Mouse (Mus musculus): Measurements from ENCODE around the gene Nlk.
"Not testable (repeated sequence)": the region's sequence is repeated elsewhere in the genome, so short reads cannot be mapped to it uniquely, and the experiment has no call there.

Nlk gene

DNA sequence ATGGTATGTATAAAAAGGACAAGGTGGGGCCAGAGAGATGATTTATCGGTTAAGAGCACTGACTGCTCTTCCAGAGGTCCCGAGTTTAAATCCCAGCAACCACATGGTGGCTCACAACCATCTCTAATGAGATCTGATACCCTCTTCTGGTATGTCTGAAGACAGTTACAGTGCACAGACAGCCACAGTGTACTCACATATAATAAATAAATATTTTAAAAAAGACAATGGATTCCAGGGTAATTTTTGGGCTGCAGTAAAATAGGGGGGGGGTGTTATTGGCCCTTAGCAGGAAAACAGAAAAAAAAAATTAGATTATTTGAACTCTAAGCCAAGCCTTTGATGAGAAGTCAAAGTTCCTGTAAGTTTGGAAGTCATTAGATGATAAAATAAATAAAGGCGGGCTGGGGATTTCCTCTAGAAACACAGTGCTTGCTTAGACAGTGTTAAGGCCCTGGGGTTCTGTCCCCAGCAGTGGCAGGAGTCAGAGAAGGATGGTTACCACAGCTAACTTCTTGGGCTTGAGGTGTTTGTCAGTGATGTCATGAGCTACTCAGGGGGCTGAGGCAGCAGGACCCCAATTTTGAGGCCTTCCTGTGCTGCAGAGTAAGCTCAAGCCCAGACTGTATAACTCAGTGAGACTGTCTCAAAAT lies 98.3 kb downstream of the Nlk start:
- Histone ChIP-seq H3K27me3 (ENCODE audit: control insufficient read depth, insufficient read depth, low read length, poor library complexity, severe bottlenecking) (no peaks in the 10 kb centered on the region), H3K36me3 (ENCODE audit: control insufficient read depth, insufficient read depth, low read length, poor library complexity, severe bottlenecking) (no peaks in the 10 kb centered on the region)
- DNase-seq (ENCODE audit: low read depth, low spot score), result no peak

DNA sequence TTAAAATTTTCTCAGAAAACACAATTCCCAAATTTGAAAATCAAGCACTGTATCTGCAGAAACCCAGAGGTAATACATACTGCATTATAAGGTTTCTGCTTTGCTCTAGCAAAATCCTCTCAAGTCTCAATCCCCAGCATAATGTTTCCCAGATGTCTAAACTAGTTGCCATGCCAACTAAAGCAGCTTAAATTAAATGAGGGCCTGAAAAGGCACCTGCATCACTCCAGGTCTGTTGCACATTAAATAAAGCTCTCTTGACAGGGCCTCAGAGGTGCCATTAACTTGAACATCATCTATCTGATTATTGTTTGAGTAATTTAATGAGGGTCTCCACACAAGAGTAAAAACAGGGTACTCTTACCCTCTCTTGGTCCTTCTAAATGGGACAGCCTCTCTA lies 100.4 kb downstream of the Nlk start:
- no peaks in the 10 kb centered on the region for H3K27me3 ChIP-seq (ENCODE audit: control insufficient read depth, insufficient read depth, low read length, poor library complexity, severe bottlenecking)
- H3K36me3 ChIP-seq (ENCODE audit: control insufficient read depth, insufficient read depth, low read length, poor library complexity, severe bottlenecking), result no peaks in the 10 kb centered on the region
- DNase-seq (ENCODE audit: low read depth, low spot score), result no peak

DNA sequence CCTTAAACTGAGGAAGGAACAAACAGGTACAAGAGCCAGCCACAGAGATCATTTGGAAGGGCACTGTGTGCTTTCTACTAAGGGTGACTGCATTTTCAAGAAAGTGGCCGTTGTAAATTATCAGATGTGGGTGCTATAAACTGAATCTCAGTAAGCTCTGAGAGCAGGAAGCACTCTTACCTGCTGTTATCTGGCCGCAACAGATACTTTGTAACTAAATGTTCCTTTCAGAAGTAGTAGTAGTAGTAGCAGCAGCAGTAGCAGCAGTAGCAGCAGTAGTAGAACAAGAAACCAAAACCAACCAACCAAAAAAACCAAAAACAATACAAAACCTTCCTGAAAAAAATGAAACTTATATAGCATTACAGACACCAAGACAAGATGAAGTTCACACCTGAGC lies 101.4 kb downstream of the Nlk start:
- Histone ChIP-seq H3K36me3 (ENCODE audit: control insufficient read depth, insufficient read depth, low read length, poor library complexity, severe bottlenecking) (no peaks in the 10 kb centered on the region), H3K27me3 (ENCODE audit: control insufficient read depth, insufficient read depth, low read length, poor library complexity, severe bottlenecking) (no peaks in the 10 kb centered on the region)
- no peak for DNase-seq (ENCODE audit: low read depth, low spot score)

DNA sequence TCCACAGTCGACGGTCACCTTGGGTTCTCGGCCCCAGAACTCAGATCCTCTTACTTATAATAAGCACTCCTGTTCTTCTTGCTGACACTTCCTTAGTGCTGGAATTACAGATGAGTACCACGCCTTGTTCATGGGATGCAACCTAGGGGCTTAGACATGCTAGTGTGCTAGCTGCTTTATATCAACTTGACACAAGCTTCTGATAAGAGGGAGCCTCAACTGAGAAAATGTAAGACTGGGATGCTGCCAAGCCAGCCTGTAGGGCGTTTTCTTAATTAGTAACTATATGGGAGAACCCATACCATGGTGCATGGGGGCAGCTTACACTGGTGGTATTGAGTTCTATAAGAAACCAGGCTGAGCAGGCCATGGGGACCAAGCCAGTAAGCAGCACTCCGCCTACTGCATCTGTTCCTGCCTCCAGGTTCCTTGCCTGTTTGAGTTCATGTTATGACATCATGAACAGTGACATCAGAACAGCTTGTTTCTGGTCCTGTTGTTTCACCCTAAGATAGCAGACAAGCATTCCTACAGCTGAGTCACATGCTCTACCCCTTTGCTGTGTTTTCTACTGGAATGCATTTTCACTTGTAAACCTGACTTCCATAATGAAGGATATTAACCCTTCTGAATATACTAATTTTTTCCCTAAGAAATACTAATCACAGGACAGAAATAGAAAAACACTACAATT lies 102.8 kb downstream of the Nlk start:
- Histone ChIP-seq H3K27me3 (ENCODE audit: control insufficient read depth, insufficient read depth, low read length, poor library complexity, severe bottlenecking) (no peaks in the 10 kb centered on the region), H3K36me3 (ENCODE audit: control insufficient read depth, insufficient read depth, low read length, poor library complexity, severe bottlenecking) (no peaks in the 10 kb centered on the region)
- no peak for DNase-seq (ENCODE audit: low read depth, low spot score)

DNA sequence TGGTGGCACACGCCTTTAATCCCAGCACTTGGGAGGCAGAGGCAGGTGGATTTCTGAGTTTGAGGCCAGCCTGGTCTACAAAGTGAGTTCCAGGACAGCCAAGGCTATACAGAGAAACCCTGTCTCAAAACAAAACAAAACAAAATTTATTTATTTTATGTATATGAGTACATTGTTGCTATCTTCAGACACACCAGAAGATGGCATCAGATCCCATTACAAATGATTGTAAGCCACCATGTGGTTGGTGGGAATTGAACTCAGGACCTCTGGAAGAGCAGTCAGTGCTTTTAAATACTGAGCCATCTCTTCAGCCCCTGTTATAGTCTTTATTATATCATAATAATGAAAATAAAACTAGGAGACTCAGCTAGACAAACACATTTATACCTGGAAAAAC lies 109.5 kb downstream of the Nlk start:
- not testable (repeated sequence) for DNase-seq (ENCODE audit: low read depth, low spot score); H3K36me3 ChIP-seq (ENCODE audit: control insufficient read depth, insufficient read depth, low read length, poor library complexity, severe bottlenecking); H3K27me3 ChIP-seq (ENCODE audit: control insufficient read depth, insufficient read depth, low read length, poor library complexity, severe bottlenecking)

DNA sequence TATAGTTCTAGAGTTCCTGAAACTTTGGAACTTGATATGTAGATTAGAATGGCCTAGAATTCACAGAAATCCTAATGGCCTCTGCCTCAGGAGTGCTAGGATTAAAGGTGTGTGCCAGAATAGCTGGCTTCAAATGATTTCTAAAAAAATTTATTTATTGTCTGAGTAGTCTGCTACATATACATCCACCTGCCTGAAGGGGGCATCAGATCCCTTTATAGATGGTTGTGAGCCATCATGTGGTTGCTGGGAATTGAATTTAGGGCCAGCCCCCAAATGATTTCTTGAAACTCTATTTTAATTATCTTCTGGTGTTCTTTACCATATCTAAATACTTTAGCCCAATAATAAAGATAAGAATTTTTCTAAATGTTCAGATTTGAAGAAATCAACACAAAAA lies 111.1 kb downstream of the Nlk start:
- Histone ChIP-seq H3K27me3 (ENCODE audit: control insufficient read depth, insufficient read depth, low read length, poor library complexity, severe bottlenecking) (no peaks in the 10 kb centered on the region; the same call in 1 of the 2 replicates), H3K36me3 (ENCODE audit: control insufficient read depth, insufficient read depth, low read length, poor library complexity, severe bottlenecking) (0 out of 2 replicates have a peak, but pooled peaks cover 2% of the 10 kb centered on the region)
- DNase-seq (ENCODE audit: low read depth, low spot score), result peak; percentile 23

DNA sequence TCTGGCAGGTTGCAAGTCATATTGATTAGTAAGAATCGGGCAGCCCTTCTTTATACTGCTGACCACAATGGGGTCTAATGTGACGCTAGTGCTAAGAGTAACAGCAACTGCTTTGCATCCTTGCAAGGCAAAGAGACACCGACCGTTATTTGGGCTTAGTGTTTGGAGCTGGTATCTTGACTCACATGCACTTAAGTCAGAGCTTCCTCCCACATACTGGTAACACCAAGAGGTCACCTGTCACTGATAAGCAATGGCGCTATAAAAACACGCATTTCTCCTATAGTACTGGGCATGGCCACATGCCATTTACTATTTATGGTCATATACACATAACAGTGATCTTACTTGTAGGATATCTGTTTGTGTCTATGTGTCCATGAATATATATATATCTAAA lies 114.3 kb downstream of the Nlk start:
- 0 out of 2 replicates have a peak, but pooled peaks cover 4% of the 10 kb centered on the region for H3K36me3 ChIP-seq (ENCODE audit: control insufficient read depth, insufficient read depth, low read length, poor library complexity, severe bottlenecking)
- H3K27me3 ChIP-seq (ENCODE audit: control insufficient read depth, insufficient read depth, low read length, poor library complexity, severe bottlenecking), result no peaks in the 10 kb centered on the region; the same call in 1 of the 2 replicates
- no peak for DNase-seq (ENCODE audit: low read depth, low spot score)

DNA sequence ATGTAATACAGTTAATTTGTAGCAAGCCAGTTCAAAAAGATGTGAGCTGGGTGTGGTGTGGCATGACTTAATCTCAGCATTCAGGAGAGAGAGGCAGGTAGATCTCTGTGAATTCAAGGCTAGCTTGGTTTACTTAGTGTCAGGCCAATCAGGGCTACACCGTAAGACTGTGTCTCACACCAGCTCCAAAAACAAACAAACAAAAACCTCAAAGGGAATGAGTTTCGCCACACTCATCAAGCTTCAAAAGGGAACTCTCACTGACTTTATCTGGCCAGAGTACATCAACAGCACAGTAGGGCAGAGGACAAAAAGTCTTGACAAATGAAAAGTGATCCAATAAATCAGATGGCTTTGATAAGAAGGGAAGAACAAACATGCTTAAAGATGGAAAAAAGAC lies 122.2 kb downstream of the Nlk start:
- Histone ChIP-seq H3K36me3 (ENCODE audit: control insufficient read depth, insufficient read depth, low read length, poor library complexity, severe bottlenecking) (peaks cover 8% of the 10 kb centered on the region; the same call in 1 of the 2 replicates), H3K27me3 (ENCODE audit: control insufficient read depth, insufficient read depth, low read length, poor library complexity, severe bottlenecking) (no peaks in the 10 kb centered on the region)
- no peak for DNase-seq (ENCODE audit: low read depth, low spot score)

DNA sequence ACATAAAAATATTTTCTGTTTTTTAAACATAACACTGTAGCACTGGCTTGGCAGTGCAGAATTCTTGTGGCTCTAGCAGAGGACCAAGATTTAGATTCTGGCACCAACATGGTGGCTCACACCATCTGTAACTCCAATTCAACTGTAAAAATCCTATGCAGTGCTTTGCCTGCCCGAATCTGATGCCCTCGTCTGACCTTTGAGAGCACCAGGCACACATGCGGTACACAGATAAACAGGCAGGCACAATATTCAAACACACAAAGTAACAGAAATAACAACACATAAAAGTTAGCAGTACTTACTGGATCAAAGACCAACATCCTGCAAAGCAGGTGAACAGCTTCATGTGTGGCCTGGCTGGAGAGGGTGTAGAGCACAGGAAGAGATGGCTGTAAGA lies 122.6 kb downstream of the Nlk start:
- H3K27me3 ChIP-seq (ENCODE audit: control insufficient read depth, insufficient read depth, low read length, poor library complexity, severe bottlenecking), result no peaks in the 10 kb centered on the region
- DNase-seq (ENCODE audit: low read depth, low spot score), result no peak
- peaks cover 8% of the 10 kb centered on the region; the same call in 1 of the 2 replicates for H3K36me3 ChIP-seq (ENCODE audit: control insufficient read depth, insufficient read depth, low read length, poor library complexity, severe bottlenecking)

DNA sequence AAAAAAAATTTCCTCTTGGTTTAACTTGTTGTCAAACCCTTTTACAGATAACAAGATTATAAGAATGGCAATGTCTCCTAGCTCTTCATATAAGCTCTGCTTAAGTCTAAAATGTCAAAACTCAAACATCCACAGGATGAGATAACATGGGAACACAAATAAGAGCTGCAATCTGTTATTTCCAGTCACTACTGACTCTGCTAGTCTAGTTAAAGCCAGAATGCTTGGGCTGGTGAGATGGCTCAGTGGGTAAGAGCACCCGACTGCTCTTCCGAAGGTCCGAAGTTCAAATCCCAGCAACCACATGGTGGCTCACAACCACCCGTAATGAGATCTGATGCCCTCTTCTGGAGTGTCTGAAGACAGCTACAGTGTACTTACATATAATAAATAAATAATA lies 123.1 kb downstream of the Nlk start:
- H3K27me3 ChIP-seq (ENCODE audit: control insufficient read depth, insufficient read depth, low read length, poor library complexity, severe bottlenecking); DNase-seq (ENCODE audit: low read depth, low spot score); H3K36me3 ChIP-seq (ENCODE audit: control insufficient read depth, insufficient read depth, low read length, poor library complexity, severe bottlenecking): not testable (repeated sequence)

DNA sequence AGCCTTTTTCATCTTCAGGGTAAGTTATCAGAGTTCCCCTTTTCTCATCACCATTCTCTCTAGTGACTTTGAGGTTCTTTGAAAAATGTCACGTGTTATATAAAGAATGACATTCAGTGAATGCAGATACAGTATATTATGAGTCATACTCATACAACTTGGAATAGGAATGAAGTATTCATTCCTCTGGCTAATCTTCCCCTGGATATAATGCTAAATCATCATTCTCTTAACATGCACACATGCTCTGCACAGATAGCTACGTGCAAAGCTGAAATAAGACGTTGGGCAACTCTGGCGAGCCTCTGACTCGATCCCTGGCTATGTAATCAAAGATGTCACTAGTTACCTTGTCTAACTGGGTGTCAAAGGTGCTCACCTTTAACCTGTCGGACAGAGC lies 125.3 kb downstream of the Nlk start:
- Histone ChIP-seq H3K27me3 (ENCODE audit: control insufficient read depth, insufficient read depth, low read length, poor library complexity, severe bottlenecking) (no peaks in the 10 kb centered on the region), H3K36me3 (ENCODE audit: control insufficient read depth, insufficient read depth, low read length, poor library complexity, severe bottlenecking) (peaks cover 8% of the 10 kb centered on the region; the same call in 1 of the 2 replicates)
- no peak for DNase-seq (ENCODE audit: low read depth, low spot score)

DNA sequence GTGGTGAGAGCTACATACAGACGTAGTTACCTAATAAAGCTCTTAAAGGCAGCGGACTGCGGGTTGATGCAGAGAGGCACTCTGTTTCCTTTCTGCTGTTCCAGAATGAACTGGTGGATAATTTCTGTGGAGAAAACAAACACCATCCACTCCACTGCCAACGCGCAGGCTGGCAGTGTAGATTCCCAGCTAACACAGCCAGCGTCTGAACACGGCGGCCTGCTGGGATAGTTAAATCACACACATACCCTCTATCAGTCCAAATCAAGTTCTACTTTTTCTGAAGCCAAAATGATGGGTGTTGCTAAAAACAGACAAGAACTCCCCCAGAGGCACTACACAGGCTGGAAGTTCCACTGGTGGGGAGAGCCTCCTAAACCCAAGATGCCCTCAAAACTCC lies 125.7 kb downstream of the Nlk start:
- Histone ChIP-seq H3K27me3 (ENCODE audit: control insufficient read depth, insufficient read depth, low read length, poor library complexity, severe bottlenecking) (no peaks in the 10 kb centered on the region), H3K36me3 (ENCODE audit: control insufficient read depth, insufficient read depth, low read length, poor library complexity, severe bottlenecking) (peaks cover 6% of the 10 kb centered on the region; the same call in 1 of the 2 replicates)
- DNase-seq (ENCODE audit: low read depth, low spot score), result no peak

DNA sequence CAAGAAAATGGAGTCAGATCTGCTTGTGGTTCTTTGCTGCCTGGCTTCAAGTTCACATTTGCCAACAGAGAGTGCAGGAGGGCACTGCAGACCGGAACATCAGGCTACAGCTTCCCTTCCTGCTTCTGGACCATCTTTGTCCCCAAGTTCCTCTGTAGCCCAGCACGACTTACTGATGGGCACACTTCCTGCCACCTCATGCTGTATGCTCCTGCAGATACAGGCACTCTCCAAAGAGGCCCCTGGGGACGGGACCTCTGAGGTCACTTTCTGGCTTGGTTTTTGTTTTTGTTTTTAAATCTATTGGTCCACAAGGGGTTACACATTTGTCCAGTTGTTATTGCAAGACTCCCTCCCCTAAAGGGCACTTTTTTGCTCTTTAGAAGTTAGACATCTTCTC lies 127.4 kb downstream of the Nlk start:
- 0 out of 2 replicates have a peak, but pooled peaks cover 3% of the 10 kb centered on the region for H3K36me3 ChIP-seq (ENCODE audit: control insufficient read depth, insufficient read depth, low read length, poor library complexity, severe bottlenecking)
- DNase-seq (ENCODE audit: low read depth, low spot score), result no peak
- no peaks in the 10 kb centered on the region for H3K27me3 ChIP-seq (ENCODE audit: control insufficient read depth, insufficient read depth, low read length, poor library complexity, severe bottlenecking)

DNA sequence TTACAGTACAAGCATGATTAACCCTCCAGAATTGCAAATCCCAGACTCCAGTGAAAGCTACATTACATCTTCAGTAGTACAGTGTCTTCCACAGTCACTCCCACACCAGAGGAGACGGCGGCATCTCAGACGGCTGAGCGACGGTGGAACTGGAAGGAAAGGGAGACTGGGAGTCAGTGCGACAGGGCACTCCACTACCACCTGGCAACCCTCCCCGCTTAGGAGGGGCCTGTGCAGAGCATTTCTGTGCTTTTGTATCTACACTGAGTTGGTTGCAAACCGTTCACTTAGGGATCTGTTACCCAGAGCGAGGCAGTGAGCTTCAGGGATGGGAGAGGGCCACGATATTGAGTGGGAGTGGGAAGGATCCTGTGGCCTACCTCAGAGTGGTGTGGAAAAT lies 128.3 kb downstream of the Nlk start:
- 0 out of 2 replicates have a peak, but pooled peaks cover 3% of the 10 kb centered on the region for H3K36me3 ChIP-seq (ENCODE audit: control insufficient read depth, insufficient read depth, low read length, poor library complexity, severe bottlenecking)

DNA sequence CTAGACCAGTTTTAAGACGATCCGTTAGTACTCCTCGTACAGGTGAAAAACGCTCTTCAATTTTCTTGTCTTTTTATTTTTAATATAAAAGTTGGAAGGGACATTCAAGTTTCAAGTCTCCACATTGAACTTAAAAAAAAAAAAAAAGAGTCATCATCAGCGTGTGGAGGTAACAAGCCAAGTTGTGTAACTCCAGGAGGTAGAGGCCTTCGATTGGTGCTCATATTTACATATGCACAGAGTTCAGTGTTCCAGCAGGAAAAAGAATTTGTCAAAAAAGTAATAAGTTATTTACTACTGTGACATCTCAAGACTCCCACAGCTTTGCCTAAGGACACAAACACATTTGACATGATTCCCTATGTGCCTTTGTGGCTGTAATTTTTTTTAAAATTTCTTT lies 129.6 kb downstream of the Nlk start:
- Histone ChIP-seq H3K36me3 (ENCODE audit: control insufficient read depth, insufficient read depth, low read length, poor library complexity, severe bottlenecking) (0 out of 2 replicates have a peak, but pooled peaks cover 3% of the 10 kb centered on the region), H3K27me3 (ENCODE audit: control insufficient read depth, insufficient read depth, low read length, poor library complexity, severe bottlenecking) (no peaks in the 10 kb centered on the region)
- no peak for DNase-seq (ENCODE audit: low read depth, low spot score)

More for the DNA sequence above, 128.3 kb downstream of the Nlk start:
- H3K27me3 ChIP-seq (ENCODE audit: control insufficient read depth, insufficient read depth, low read length, poor library complexity, severe bottlenecking), result no peaks in the 10 kb centered on the region
- DNase-seq (ENCODE audit: low read depth, low spot score), result no peak
